Mouse (Mus musculus): ENCODE results near the gene Slc6a16. TPM values are rescaled to one million over a fixed set of nuclear protein-coding genes. Genes with fewer than 3 reads are reported as not detected.
A peak's percentile ranks its signal among the peaks of the same experiment; 100 is the strongest.

Gene Slc6a16
- polyA plus RNA-seq, 1 experiment = not detected

DNA sequence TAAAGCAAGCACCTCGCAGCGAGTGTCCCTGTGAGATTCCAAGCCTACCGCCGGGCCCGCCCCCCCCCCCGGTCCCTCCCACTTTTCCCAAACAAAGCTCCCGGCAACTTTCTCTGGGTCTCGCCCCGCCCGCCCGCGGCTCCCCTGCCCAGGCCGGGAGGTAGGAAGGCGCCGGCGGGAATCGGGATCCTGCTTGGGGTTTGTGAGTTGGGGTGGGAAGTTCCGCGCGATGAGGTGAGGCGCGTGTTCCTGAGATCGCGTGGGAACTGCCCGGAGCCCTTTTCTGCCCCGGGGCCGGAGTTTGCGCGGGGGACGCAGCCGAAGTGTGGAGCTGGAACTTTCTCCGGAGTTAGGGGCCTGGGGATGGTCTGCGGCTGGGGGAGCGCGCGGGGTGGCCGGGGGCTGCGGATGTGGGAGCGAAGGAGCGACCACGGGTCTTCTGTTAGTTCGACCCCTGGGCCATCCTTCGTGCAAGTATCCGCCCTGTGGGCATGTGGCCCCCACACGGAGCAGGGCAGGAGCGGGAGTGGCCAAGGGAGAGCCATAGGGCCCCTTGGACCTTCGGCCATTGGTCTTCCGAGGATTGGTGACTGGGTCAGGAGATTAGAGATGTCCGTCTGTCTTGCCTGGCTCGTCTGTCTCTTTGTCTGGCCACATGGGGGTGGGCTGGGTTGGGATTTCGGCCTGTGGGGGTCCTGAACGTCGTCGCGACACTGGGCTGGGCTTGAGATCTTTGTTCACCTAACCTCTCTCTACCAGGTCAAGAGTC is 25.0 kb upstream of the Slc6a16 start, which contains the start of gene Tead2:
Tead2 (plus strand) TSS at position 81 of the 769 bp plus-strand sequence.
- H3K4me3 ChIP-seq (ENCODE audit: insufficient read depth, low read length) = peak within 1 kb of the TSS; percentile 94
- peak within 1 kb of the TSS; percentile 50; the same call in 1 of the 2 replicates for H3K27ac ChIP-seq (ENCODE audit: insufficient read depth, low read length)
- H3K4me1 ChIP-seq (ENCODE audit: control insufficient read depth, insufficient read depth, low read length) = peaks cover 2% of the 10 kb centered on the region; the same call in 1 of the 2 replicates
- TF ChIP-seq POLR2A (IDR thresholded peaks at IDR 0.05; ENCODE audit: low read depth, low read length) = peak; percentile 65
- no peak for TF ChIP-seq CTCF (IDR thresholded peaks at IDR 0.05; ENCODE audit: borderline replicate concordance, insufficient read depth, low read length)

DNA sequence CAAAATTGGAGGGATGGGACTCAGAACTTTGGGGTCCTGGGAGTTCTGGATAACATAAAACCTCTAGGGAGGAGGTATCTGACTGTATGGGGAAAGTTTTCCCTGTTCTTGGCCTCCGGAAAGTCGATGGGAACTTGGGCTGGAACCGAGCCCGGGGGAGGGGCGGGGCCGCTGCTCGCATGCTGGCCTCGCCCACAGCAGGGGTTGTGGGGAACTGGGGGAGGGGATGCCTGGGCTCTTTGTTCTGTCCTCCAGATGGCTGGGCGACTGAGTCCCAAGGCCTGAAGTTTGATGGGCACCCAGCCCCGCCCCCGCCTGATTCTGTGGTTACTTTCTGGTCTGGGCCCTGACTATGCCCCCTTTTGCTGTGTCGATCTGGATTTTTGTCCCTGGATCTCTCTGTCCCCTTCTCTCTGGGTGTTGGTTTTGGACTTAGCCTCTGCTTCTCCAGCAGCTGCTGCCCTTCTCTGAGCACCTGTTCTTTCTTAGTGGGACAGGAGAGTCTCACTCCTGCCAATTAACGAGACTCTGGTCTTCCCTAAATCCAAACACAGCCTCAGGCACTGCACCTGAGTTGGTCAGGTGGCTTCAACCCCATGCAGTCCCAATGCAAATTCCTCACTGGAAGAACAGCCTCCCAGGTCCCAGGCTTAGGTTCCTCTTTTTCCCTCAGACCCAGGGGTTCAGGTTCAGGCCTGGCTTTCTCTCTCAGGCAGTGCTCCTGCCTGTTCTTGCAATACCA is 24.3 kb upstream of the Slc6a16 start:
- Histone ChIP-seq H3K4me1 (ENCODE audit: control insufficient read depth, insufficient read depth, low read length) (peaks cover 2% of the 10 kb centered on the region; the same call in 1 of the 2 replicates), H3K27ac (ENCODE audit: insufficient read depth, low read length) (peak overlapping the region; percentile 50; the same call in 1 of the 2 replicates), H3K4me3 (ENCODE audit: insufficient read depth, low read length) (peak overlapping the region; percentile 94)
- TF ChIP-seq CTCF (IDR thresholded peaks at IDR 0.05; ENCODE audit: borderline replicate concordance, insufficient read depth, low read length) (no peak), POLR2A (IDR thresholded peaks at IDR 0.05; ENCODE audit: low read depth, low read length) (peak; percentile 23)

DNA sequence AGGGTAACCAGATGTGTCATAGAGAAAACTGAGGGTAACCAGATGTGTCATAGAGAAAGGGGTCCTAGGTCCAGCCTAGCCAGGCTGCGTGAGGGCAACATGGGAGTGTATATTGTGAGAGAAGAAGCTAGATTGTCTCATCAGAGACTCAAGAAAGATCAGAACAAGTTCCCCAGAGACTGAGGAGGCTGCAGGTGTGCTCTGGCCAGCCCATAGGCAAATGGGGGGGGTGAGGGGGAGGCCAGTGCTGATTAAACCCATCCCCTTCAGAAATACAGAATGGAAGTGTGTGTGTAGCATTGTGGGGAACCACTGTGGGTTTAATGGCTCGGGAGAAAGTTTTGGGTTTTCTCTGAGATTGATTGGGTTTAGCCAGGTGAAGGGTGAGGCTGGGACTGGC is 19.2 kb upstream of the Slc6a16 start:
- no peak for TF ChIP-seq CTCF (IDR thresholded peaks at IDR 0.05; ENCODE audit: borderline replicate concordance, insufficient read depth, low read length)
- no peak for TF ChIP-seq POLR2A (IDR thresholded peaks at IDR 0.05; ENCODE audit: low read depth, low read length)
- H3K4me3 ChIP-seq (ENCODE audit: insufficient read depth, low read length) = no peak overlapping the region
- H3K27ac ChIP-seq (ENCODE audit: insufficient read depth, low read length) = no peak overlapping the region
- H3K4me1 ChIP-seq (ENCODE audit: control insufficient read depth, insufficient read depth, low read length) = no peaks in the 10 kb centered on the region

DNA sequence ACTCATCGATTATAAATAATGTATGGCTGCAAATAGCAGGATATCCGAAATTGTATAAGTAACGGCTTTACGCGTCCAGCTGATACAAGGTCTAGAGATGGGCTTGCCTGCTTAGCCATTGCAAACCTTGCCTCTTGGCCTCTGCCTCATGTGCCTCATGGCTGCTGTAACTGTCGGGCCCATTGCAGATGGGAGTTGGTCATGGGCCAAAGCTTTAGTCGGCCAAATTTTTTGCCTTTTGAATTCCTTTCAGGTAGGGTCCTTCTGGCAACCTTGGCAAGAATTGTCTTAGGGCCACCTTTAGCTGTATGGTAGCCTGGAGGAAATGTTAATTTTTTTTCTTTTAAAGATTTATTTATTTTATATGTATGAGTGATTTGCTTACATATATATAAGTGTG is 16.1 kb upstream of the Slc6a16 start:
- Histone ChIP-seq H3K4me1 (ENCODE audit: control insufficient read depth, insufficient read depth, low read length) (no peaks in the 10 kb centered on the region), H3K4me3 (ENCODE audit: insufficient read depth, low read length) (no peak overlapping the region), H3K27ac (ENCODE audit: insufficient read depth, low read length) (no peak overlapping the region)
- TF ChIP-seq CTCF (IDR thresholded peaks at IDR 0.05; ENCODE audit: borderline replicate concordance, insufficient read depth, low read length) (no peak), POLR2A (IDR thresholded peaks at IDR 0.05; ENCODE audit: low read depth, low read length) (no peak)

DNA sequence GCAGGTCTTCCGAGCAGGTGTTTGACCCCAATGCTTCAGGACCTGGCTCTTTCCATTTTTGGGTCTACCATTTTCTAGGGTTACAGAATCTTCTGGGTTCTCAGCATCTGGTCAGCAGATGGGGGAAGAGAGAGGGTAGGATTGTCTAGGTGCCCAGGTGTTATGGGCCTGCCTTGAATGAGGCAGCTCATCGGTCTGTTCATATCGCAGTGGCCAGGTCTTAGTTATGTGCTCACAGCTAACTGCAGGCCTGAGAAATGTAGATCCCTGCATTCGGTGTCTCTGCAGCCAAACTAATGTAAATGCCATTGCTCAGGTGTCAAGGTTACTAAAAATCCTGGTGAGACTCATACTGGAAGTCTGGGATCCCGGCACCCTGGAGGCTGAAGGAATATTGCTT is 14.5 kb upstream of the Slc6a16 start:
- H3K4me1 ChIP-seq (ENCODE audit: control insufficient read depth, insufficient read depth, low read length) = no peaks in the 10 kb centered on the region
- no peak overlapping the region for H3K4me3 ChIP-seq (ENCODE audit: insufficient read depth, low read length)
- TF ChIP-seq POLR2A (IDR thresholded peaks at IDR 0.05; ENCODE audit: low read depth, low read length) = no peak
- TF ChIP-seq CTCF (IDR thresholded peaks at IDR 0.05; ENCODE audit: borderline replicate concordance, insufficient read depth, low read length) = no peak
- no peak overlapping the region for H3K27ac ChIP-seq (ENCODE audit: insufficient read depth, low read length)

DNA sequence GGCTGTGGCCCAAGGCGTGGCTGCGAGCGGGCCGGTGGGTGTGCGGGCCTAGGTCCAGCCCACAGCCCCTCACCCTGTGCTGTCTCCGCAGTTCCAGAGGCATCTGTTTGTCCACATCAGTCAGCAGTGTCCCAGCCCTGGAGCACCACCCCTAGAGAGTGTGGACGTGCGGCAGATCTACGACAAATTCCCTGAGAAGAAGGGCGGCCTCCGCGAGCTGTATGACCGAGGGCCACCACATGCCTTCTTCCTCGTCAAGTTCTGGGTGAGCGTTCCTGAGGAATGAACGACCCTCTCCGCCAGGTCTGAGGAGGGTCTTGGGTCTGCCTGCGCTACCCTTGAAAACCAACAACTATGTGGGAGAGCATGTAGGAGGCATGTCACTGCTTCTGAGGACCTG is 12.3 kb upstream of the Slc6a16 start:
- Histone ChIP-seq H3K4me1 (ENCODE audit: control insufficient read depth, insufficient read depth, low read length) (no peaks in the 10 kb centered on the region), H3K4me3 (ENCODE audit: insufficient read depth, low read length) (no peak overlapping the region), H3K27ac (ENCODE audit: insufficient read depth, low read length) (no peak overlapping the region)
- TF ChIP-seq CTCF (IDR thresholded peaks at IDR 0.05; ENCODE audit: borderline replicate concordance, insufficient read depth, low read length) (no peak), POLR2A (IDR thresholded peaks at IDR 0.05; ENCODE audit: low read depth, low read length) (no peak)

DNA sequence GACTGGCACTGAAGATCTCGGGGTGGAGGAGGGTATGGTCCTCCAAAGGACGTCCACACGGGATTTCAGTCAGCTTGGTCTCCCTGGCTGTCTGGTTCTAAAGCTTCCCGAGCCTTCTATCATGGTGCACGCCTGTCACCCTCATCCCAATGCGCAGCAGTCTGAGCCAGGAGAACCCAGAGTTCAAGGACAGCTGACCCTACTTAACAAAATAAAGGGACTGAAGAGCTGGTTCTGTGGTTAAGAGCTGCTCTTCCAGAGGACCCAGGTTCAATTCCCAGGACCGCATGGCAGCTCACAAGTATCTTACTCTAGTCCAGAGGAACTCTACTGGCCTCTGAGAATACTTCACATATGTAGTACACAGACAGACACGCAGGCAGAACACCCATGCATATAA is 11.8 kb upstream of the Slc6a16 start:
- Histone ChIP-seq H3K4me3 (ENCODE audit: insufficient read depth, low read length) (no peak overlapping the region), H3K4me1 (ENCODE audit: control insufficient read depth, insufficient read depth, low read length) (no peaks in the 10 kb centered on the region), H3K27ac (ENCODE audit: insufficient read depth, low read length) (no peak overlapping the region)
- TF ChIP-seq CTCF (IDR thresholded peaks at IDR 0.05; ENCODE audit: borderline replicate concordance, insufficient read depth, low read length) (no peak), POLR2A (IDR thresholded peaks at IDR 0.05; ENCODE audit: low read depth, low read length) (no peak)

DNA sequence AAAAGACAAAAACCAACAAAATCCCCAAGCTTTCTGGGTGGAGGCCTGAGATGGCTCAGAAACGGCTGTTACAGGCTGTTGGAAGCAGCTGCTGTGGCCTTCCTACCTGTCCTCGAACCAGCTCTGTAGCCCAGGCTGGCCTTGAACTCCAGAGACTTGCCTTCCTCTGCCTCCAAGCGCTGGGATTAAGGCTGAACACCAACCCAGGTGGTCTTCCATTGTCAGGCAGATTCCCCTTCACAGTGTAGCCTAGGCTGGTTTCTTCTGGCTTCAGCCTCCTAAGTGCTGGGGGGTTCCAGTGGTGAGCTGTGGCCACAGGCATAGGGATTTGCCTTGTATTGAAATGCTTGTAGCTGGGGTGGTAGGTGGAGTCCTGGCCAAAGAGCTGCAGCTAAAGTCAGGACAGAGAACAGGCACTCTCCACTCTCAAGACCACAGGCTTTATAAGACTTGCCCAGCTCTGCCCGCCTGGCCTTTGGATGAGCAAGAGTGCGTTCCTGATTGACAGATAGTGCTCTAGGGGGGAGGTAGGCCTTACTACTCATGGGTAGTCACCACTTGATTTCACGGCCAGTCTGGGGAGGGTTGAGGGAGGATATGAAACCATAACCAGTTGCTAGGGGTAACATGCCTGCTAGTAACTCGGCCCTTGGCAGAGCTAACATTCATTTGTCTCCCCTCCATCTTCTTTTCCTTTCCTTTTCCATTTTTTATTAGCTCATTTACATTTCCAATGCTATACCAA is 11.3 kb upstream of the Slc6a16 start:
- TF ChIP-seq POLR2A (IDR thresholded peaks at IDR 0.05; ENCODE audit: low read depth, low read length) (no peak), CTCF (IDR thresholded peaks at IDR 0.05; ENCODE audit: borderline replicate concordance, insufficient read depth, low read length) (no peak)

DNA sequence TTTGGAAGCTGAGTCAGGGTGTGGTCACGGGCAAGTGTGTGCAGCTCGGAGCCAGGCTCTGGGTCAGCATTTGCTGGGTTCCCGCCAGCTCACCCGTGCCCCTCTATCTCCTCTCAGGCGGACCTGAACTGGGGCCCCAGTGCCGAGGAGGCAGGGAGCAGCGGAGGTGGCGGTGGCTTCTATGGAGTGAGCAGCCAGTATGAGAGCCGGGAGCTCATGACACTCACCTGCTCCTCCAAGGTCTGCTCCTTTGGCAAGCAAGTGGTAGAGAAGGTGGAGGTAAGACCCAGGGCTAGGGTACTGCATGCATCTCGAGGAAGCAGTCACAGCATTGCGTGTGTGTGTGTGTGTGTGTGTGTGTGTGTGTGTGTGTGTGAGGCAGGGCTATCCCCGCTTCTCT is 9.7 kb upstream of the Slc6a16 start:
- no peaks in the 10 kb centered on the region for H3K4me1 ChIP-seq (ENCODE audit: control insufficient read depth, insufficient read depth, low read length)

More for the DNA sequence above, 11.3 kb upstream of the Slc6a16 start:
- Histone ChIP-seq H3K27ac (ENCODE audit: insufficient read depth, low read length) (no peak overlapping the region), H3K4me3 (ENCODE audit: insufficient read depth, low read length) (no peak overlapping the region), H3K4me1 (ENCODE audit: control insufficient read depth, insufficient read depth, low read length) (no peaks in the 10 kb centered on the region)

More for the DNA sequence above, 9.7 kb upstream of the Slc6a16 start:
- TF ChIP-seq POLR2A (IDR thresholded peaks at IDR 0.05; ENCODE audit: low read depth, low read length) (no peak), CTCF (IDR thresholded peaks at IDR 0.05; ENCODE audit: borderline replicate concordance, insufficient read depth, low read length) (no peak)
- no peak overlapping the region for H3K4me3 ChIP-seq (ENCODE audit: insufficient read depth, low read length)
- no peak overlapping the region for H3K27ac ChIP-seq (ENCODE audit: insufficient read depth, low read length)
